Mouse (Mus musculus) megakaryocyte-erythroid progenitor cell, adult 5 weeks (primary cell): ENCODE data around the gene Nr1h2. TPM values are rescaled to one million over a fixed set of nuclear protein-coding genes. Genes with fewer than 3 reads are reported as not detected.

Source experiments
- polyA plus RNA-seq: library from polyadenylated mRNA; stranded (reverse); fragments of >175 nt; gene quantifications from 2 replicates; pipeline ENCODE4 v1.2.3, GENCODE M21; 2012

Gene Nr1h2
- polyA plus RNA-seq: 429 and 491 TPM in 2 replicates

DNA sequence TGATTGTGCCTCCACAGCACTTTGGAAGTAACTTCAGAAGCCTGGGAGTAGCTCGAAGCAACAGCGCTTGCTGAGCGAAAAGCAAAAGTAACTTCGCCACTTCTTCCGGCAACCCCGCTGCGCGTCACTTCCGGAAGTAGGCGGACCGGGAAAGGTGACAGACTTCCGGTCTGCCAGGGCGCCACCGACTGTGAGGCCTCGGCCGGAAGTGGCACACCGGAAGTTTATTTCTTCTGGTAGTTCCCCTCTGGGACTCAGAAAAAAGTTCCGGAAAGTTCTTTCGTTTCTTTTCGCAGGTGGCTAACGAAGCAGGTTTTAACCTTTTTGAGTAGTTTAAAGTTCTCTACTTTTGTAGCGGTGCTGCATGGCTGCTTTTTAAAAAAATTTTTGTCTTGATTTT lies at the start of gene Nr1h2:
Gene Nr1h2 (minus strand): TSS at position 126 of the 400 bp plus-strand sequence.

DNA sequence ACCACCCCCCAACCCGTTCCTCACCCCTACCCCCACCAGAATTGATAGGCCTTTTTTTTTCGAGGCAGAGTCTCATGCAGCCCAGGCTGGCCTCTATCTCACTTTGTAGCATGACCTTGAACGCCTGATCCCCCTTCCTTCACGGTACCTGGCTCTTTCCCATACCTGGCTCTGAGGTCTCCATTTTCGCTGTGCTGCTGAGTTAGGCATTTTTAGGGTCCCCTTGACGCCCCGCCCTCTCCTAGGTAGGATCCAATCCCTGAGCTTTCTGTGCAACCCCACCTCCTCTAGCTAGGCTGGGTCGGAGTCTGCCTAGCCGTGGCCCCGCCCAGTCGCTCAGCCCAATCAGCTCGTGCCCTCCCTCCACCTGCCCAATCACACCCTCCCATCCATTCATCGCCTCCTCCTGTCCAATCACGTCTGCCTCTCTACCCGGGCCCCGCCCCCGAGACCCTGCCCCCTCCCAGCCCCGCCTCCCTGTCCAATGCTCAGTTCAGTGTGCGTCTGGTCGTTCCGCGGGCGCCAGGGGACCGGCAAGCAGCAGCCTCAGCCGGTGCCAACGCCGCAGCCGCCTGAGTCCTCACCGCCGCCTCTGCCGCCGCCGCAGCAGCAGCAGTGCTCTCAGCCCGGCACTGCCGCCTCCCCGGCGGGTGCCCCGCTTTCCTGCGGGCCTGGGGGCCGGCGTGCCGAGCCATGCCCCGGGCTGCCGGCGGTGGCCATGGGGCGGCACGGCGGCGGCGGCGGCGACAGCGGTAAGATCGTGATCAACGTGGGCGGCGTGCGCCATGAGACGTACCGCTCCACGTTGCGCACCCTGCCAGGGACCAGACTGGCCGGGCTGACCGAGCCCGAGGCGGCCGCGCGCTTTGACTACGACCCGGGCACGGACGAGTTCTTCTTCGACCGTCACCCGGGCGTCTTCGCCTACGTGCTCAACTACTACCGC lies 36.9 kb upstream of the Nr1h2 start, which contains the start of gene Kcnc3:
Gene Kcnc3 (plus strand): TSS at position 263 of the 946 bp plus-strand sequence.

DNA sequence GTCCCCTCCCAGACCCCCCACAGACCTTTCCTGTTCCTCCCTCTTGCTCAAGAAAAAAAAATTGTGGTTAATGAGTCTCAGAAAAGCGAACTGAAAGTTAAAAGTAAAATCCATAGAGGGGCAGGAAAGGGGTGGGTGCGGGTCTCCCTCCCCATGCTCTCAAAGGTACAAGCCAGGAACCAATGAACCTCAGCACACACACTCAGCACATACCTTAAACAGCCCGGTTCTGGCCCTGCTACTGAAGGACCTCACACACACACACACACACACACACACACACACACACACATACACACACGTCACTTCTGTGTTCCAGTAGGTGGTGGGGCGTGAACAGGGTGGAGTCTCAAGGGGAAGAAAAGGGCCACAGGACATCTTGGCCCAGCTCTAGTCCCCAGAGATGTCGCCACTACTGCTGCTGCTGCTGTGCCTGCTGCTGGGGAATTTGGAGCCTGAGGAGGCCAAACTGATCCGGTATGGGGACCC lies 18.5 kb upstream of the Nr1h2 start, which contains the start of gene Napsa:
Gene Napsa (plus strand): TSS at position 168 of the 489 bp plus-strand sequence.

DNA sequence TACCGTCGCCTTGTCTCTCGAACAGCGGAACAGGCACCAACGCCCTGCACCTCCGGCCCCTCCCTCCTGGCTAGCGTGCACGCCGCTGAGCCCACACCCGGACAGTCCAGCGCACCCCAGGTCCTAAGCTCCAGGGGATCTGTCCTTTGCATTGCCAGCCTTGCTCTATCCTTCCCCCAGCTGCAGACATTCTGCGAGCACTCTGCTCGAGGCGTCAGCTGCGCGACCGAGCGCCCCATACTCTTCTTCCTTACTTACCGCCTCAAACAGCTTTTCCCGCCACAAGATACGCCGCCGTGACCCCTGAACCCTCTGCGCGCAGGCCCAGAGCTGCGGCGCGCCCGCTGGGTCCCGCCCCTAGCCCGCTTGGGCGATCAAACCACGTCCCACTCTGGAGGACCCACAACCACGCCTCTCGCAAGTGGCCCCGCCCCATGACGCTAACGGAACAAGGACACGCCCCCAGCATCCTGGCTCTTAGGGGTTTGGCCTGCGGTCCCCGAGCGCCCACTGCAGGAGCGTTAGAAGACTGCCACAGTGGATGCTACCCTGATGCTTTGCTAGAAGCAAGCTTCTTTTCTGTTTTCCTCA lies 5.2 kb downstream of the Nr1h2 start, which contains the start of gene Pold1:
Gene Pold1 (minus strand): TSS at position 353 of the 591 bp plus-strand sequence.

DNA sequence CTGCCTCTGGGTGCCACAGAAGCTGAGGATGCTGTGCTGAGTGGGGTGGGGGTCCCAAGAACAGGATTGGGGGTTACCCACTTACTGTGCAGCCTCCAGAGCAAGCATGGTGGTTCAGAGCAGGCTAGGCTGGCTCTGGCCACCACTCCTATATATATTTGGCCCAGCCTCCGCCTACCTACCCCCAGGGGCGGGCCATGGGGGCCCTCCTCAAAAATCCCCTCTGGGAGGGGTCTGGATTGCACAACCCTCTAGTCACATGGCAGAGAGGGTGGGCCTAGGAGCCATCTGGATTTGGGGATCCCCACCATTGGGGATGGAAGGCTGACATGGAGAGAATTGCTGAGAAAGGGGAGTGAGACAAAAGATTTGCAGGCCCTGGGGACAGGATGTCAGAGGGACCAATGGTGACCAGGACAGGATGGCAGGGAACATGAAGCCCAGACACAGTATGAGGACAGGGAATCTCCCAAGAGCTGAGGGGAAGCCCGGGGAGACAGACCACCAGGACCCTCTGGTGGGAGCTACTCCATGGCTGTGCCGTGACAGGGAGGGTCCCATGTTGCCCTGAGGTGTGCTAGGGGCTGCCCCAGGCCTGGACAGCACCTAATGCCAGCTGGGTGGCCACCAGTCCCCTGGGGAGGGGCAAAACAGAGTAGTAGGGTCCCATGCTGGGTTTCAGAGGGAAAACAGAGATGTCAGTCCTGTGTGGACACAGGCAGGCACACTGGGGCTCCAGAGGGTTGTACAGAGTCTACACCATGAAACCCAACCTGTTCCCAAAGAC lies 21.6 kb downstream of the Nr1h2 start, which contains the start of gene Spib:
Gene Spib (minus strand): TSS at position 126 of the 787 bp plus-strand sequence.

DNA sequence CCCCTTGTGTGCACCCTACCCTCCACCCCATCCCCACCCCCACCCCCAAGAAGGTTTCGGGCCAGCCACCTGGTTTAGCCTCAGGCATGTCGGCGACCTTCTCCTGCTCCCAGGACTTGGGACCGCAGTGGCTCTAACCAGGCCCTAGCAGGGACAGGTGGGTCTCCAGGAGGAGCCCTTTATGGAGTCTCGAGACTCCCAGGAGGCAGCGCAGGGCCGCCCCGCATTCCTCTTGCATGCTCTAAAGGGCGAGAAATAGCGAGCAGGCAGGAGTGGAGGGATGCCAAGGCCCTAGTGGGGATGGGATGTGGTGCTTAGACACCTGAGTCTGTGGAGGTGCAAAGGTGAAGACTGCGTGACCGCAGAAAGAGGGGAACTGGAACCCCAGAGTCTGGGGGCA lies 29.2 kb downstream of the Nr1h2 start, which contains the start of gene Mybpc2:
Gene Mybpc2 (minus strand): TSS at position 155 of the 400 bp plus-strand sequence.

Other genes with a start within 250 kb of the Nr1h2 start
- 5.0 and 6.2 TPM in 2 replicates for gene Clec11a, start 247.0 kb downstream of the Nr1h2 start, polyA plus RNA-seq
- gene Shank1, start 243.7 kb downstream of the Nr1h2 start, polyA plus RNA-seq: 0.90 and 0.94 TPM in 2 replicates
- 1.0 and 1.1 TPM in 2 replicates for gene Syt3, start 169.8 kb downstream of the Nr1h2 start, polyA plus RNA-seq
- 2.9 and 3.5 TPM in 2 replicates for gene 1700008O03Rik, start 168.1 kb downstream of the Nr1h2 start, polyA plus RNA-seq
- not detected in 2 replicates for gene Lrrc4b, start 124.9 kb downstream of the Nr1h2 start, polyA plus RNA-seq
- gene Aspdh, start 88.6 kb downstream of the Nr1h2 start, polyA plus RNA-seq: not detected in 2 replicates
- 226 and 232 TPM in 2 replicates for gene Josd2, start 86.0 kb downstream of the Nr1h2 start, polyA plus RNA-seq
- gene Emc10, start 57.4 kb downstream of the Nr1h2 start, polyA plus RNA-seq: 312 and 350 TPM in 2 replicates
- 4.4 and 8.6 TPM in 2 replicates for gene Fam71e1, start 57.4 kb downstream of the Nr1h2 start, polyA plus RNA-seq
- 0.10 and 0.13 TPM in 2 replicates for gene Mybpc2, start 29.3 kb downstream of the Nr1h2 start, polyA plus RNA-seq
- gene Spib, start 21.9 kb downstream of the Nr1h2 start, polyA plus RNA-seq: 5.7 and 20.9 TPM in 2 replicates
- gene Pold1, start 5.1 kb downstream of the Nr1h2 start, polyA plus RNA-seq: 269 and 288 TPM in 2 replicates
- 114 and 146 TPM in 2 replicates for gene Napsa, start 18.4 kb upstream of the Nr1h2 start, polyA plus RNA-seq
- 4.8 and 5.4 TPM in 2 replicates for gene Kcnc3, start 36.7 kb upstream of the Nr1h2 start, polyA plus RNA-seq
- gene Myh14, start 116.9 kb upstream of the Nr1h2 start, polyA plus RNA-seq: 0.20 and 0.25 TPM in 2 replicates
- not detected in 2 replicates for gene Izumo2, start 154.8 kb upstream of the Nr1h2 start, polyA plus RNA-seq
- gene Vrk3, start 194.5 kb upstream of the Nr1h2 start, polyA plus RNA-seq: 93.7 and 100 TPM in 2 replicates
- gene Zfp473, start 197.1 kb upstream of the Nr1h2 start, polyA plus RNA-seq: 0.17 and 0.26 TPM in 2 replicates